Comparison of ENCODE assay signal across 8 mouse cellular contexts in genomic region chr9:117872021-117872386, GRCm38 (mm10).
A peak's percentile ranks its signal among the peaks of the same experiment; 100 is the strongest.
DNase-seq lines count a peak whose midpoint lies in the region; ATAC-seq and TF ChIP-seq lines count a peak whose summit lies in the region.

No protein-coding gene starts in this region.

- peaks cover 64% of the 10 kb centered on the region for H3K27me3 ChIP-seq in heart, embryonic 13.5 days (replicated peaks)
- H3K27me3 ChIP-seq in Patski = peaks cover 29% of the 10 kb centered on the region
- peaks cover 14% of the 10 kb centered on the region; the same call in 1 of the 2 replicates for H3K27me3 ChIP-seq in forebrain, embryonic 11.5 days (ENCODE audit: control insufficient read depth, insufficient read depth, low read length)
- peaks cover 48% of the 10 kb centered on the region for H3K27me3 ChIP-seq in limb, embryonic 12.5 days

- POLR2A ChIA-PET in Patski (lab: Charles Lee) = no interaction called here

- no peaks in the 10 kb centered on the region for H3K36me3 ChIP-seq in heart, embryonic 13.5 days
- no peaks in the 10 kb centered on the region for H3K36me3 ChIP-seq in forebrain, embryonic 11.5 days (ENCODE audit: control insufficient read depth, insufficient read depth, low read length)
- H3K36me3 ChIP-seq in limb, embryonic 12.5 days = no peaks in the 10 kb centered on the region

- H3K4me2 ChIP-seq in heart, embryonic 13.5 days = peak overlapping the region; percentile 97
- peak overlapping the region; percentile 96 for H3K4me2 ChIP-seq in forebrain, embryonic 11.5 days (ENCODE audit: low read depth, low read length, severe bottlenecking)
- peak overlapping the region; percentile 100 for H3K4me2 ChIP-seq in limb, embryonic 12.5 days

- no peak for DNase-seq in heart, postnatal 14 days
- DNase-seq in Patski (ENCODE audit: low read depth, low spot score) = no peak
- peak; percentile 54 for DNase-seq in forebrain, embryonic 11.5 days (ENCODE audit: low spot score)
- DNase-seq in retina, embryonic 14.5 days (ENCODE audit: low spot score) = peak; percentile 51
- no peak for DNase-seq in spleen, postnatal 36 days (ENCODE audit: low spot score in 2 of 2)
- DNase-seq in T-cell, adult 2 months (ENCODE audit: low spot score) = no peak

- H3K9me3 ChIP-seq in heart, embryonic 13.5 days = no peaks in the 10 kb centered on the region
- no peaks in the 10 kb centered on the region for H3K9me3 ChIP-seq in forebrain, embryonic 11.5 days (ENCODE audit: control insufficient read depth, low read length)
- H3K9me3 ChIP-seq in limb, embryonic 12.5 days = no peaks in the 10 kb centered on the region

- no peak overlapping the region for H3K27ac ChIP-seq in heart, embryonic 13.5 days (replicated peaks)
- H3K27ac ChIP-seq in forebrain, embryonic 11.5 days (ENCODE audit: low read depth, low read length) = no peak overlapping the region
- no peak overlapping the region for H3K27ac ChIP-seq in limb, embryonic 12.5 days

- intact Hi-C loops in heart, postnatal 14 days (cut with DNase I) = no loop called here

- H3K4me1 ChIP-seq in heart, embryonic 13.5 days = peaks cover 16% of the 10 kb centered on the region
- peaks cover 4% of the 10 kb centered on the region; the same call in 1 of the 2 replicates for H3K4me1 ChIP-seq in forebrain, embryonic 11.5 days (replicated peaks; ENCODE audit: control insufficient read depth, insufficient read depth, low read length)
- peaks cover 22% of the 10 kb centered on the region for H3K4me1 ChIP-seq in limb, embryonic 12.5 days (replicated peaks)

- CTCF ChIA-PET in Patski (lab: Charles Lee) = no interaction called here

- ATAC-seq in heart, embryonic 13.5 days (ENCODE audit: extremely low read depth, insufficient number of reproducible peaks, low FRiP score, low TSS enrichment) = no peak
- ATAC-seq in Patski = peak; percentile 51
- peak; percentile 67 for ATAC-seq in forebrain, embryonic 11.5 days (replicated peaks; ENCODE audit: low FRiP score)
- ATAC-seq in limb, embryonic 12.5 days (ENCODE audit: insufficient number of reproducible peaks, insufficient read depth, low FRiP score, low TSS enrichment, low read depth) = peak; percentile 37; the same call in 1 of the 2 replicates

- in situ Hi-C loops in Patski (cut with MboI; ENCODE audit: low pct_unique_long_range_greater_than_20kb) = no loop called here

- under 1% methylated on average over 15 of the region's 15 CpGs for whole genome bisulfite sequencing in heart, embryonic 13.5 days
- 0% methylated on average over 15 of the region's 15 CpGs for WGBS in forebrain, embryonic 11.5 days
- under 1% methylated on average over 15 of the region's 15 CpGs for WGBS in limb, embryonic 12.5 days

- no peak for TF ChIP-seq CTCF in Patski (IDR thresholded peaks at IDR 0.05)

- peak overlapping the region; percentile 63 for H3K4me3 ChIP-seq in heart, embryonic 13.5 days
- peak overlapping the region; percentile 57 for H3K4me3 ChIP-seq in forebrain, embryonic 11.5 days (ENCODE audit: low read depth, low read length)
- H3K4me3 ChIP-seq in limb, embryonic 12.5 days (replicated peaks) = peak overlapping the region; percentile 60

- H3K9ac ChIP-seq in heart, embryonic 13.5 days = peak overlapping the region; percentile 62; the same call in 1 of the 2 replicates
- H3K9ac ChIP-seq in forebrain, embryonic 11.5 days (ENCODE audit: low read length) = peak overlapping the region; percentile 69
- H3K9ac ChIP-seq in limb, embryonic 12.5 days (replicated peaks) = peak overlapping the region; percentile 66

Comparison
In these comparisons a context has a peak if more than half of its experiments do, and no peak if none do; other contexts are left out.
1. DNase-seq: peak in forebrain, embryonic 11.5 days (single experiment) and retina, embryonic 14.5 days (single experiment); none in heart, postnatal 14 days (0 of 2), Patski (single experiment), spleen, postnatal 36 days (0 of 2) and T-cell, adult 2 months (single experiment).
2. Peak in every context shown above with its lines, with median percentiles within 50 percentile points of each other: H3K4me2 ChIP-seq, H3K4me3 ChIP-seq and H3K9ac ChIP-seq.